Mouse (Mus musculus) heart, postnatal 0 days (tissue): ENCODE measurements around the gene Trio. TPM values are rescaled to one million over a fixed set of nuclear protein-coding genes. Genes with fewer than 3 reads are reported as not detected.

Experiments used
- ATAC-seq: fragments of 200-750 bp; cut with Nextera tagmentation; 2 replicates; pipeline ENCODE4 v1.8.0; 2017; ENCODE audit warnings: low read depth, moderate number of reproducible peaks, moderate library complexity; ENCODE audit not compliant: insufficient read depth
- DNase-seq: peaks from one replicate; pipeline ENCODE4 v3.0.0-alpha.2; 2016; ENCODE audit warnings: low spot score
- H3K27ac ChIP-seq: fragments of 300-500 bp; sonication (generic); 2 replicates; pipeline ENCODE4 v1.5.1; 2014; ENCODE audit warnings: low read depth, mild to moderate bottlenecking
- H3K27me3 ChIP-seq: fragments of 300-500 bp; sonication (generic); 2 replicates; pipeline ENCODE4 v1.6.1; 2014; ENCODE audit warnings: low read length, mixed read lengths; ENCODE audit not compliant: control insufficient read depth, insufficient read depth
- H3K36me3 ChIP-seq: fragments of 300-500 bp; sonication (generic); replicated peaks from 2 replicates; pipeline ENCODE4 v1.6.1; 2014; ENCODE audit warnings: low read length, mixed read lengths; ENCODE audit not compliant: control insufficient read depth, insufficient read depth
- H3K4me1 ChIP-seq: fragments of 300-500 bp; sonication (generic); 2 replicates; pipeline ENCODE4 v1.6.1; 2014; ENCODE audit warnings: antibody characterized with exemption; ENCODE audit not compliant: control insufficient read depth, insufficient read depth
- H3K4me2 ChIP-seq: fragments of 300-500 bp; sonication (generic); 2 replicates; pipeline ENCODE4 v1.6.1; 2014; ENCODE audit warnings: low read depth, mild to moderate bottlenecking, low read length, moderate library complexity
- H3K4me3 ChIP-seq: fragments of 300-500 bp; sonication (generic); 2 replicates; pipeline ENCODE4 v1.5.1; 2014; ENCODE audit warnings: low read depth, low read length
- H3K9ac ChIP-seq: fragments of 300-500 bp; sonication (generic); replicated peaks from 2 replicates; pipeline ENCODE4 v1.6.1; 2014; ENCODE audit warnings: low read depth, low read length, mixed read lengths
- H3K9me3 ChIP-seq: fragments of 300-500 bp; sonication (generic); replicated peaks from 2 replicates; pipeline ENCODE4 v1.6.1; 2016; ENCODE audit warnings: low read length; ENCODE audit not compliant: control insufficient read depth
- CTCF ChIP-seq: IDR thresholded peaks from 2 replicates; pipeline ENCODE4 v1.5.1; 2016; ENCODE audit warnings: antibody characterized with exemption, control low read depth, low read depth
- EP300 ChIP-seq: IDR thresholded peaks from 2 replicates; pipeline ENCODE4 v1.6.1; 2016; ENCODE audit warnings: antibody characterized with exemption, low read depth
- WGBS: fragments of 180-500 bp; shearing (Covaris S2); extraction: QIAGEN DNeasy Blood & Tissue Kit; methylation state at CpG from one replicate; pipeline ENCODE4 v1.1.7; 2014; 5-methylcytosine and 5-hydroxymethylcytosine counted together
- polyA plus RNA-seq: library from polyadenylated mRNA; unstranded; fragments of >200 nt; fragmentation: Nextera tagmentation; extraction: Ambion mirVana; gene quantifications from 2 replicates; pipeline ENCODE4 v1.2.1, GENCODE M21; 2015
- total RNA-seq: library from RNA; depleted of rRNA; stranded (reverse); fragments of >200 nt; gene quantifications from 2 replicates; pipeline ENCODE4 v1.2.3, GENCODE M21; 2014; ENCODE audit warnings: low replicate concordance

The Trio gene
- total and polyA plus RNA-seq, 2 experiments from 2014 or later: 10.1 to 77.2 TPM

DNA sequence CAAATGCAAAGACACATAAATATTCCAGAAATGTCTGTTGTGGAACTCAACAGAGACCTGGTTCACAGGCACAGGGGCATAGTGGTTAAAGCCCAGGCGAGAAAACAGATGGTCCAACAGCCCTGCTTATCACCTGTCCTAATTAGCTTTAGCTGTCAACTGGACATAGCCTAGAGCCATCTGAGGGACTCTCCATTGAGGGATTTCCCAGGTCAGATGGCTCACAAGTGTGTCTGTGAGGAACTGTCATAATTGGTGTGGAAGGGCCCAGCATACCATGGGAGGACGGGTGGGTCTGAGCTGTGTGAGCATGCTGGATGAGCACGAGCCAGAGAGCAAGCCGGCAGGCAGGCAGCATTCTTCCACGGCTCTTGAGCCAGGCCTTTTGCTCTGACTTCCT is 118.0 kb downstream of the Trio start:
- TF ChIP-seq CTCF: no peak
- no peak for TF ChIP-seq EP300
- no peak overlapping the region for H3K9ac ChIP-seq
- peaks cover 18% of the 10 kb centered on the region for H3K4me1 ChIP-seq
- ATAC-seq (no peak), DNase-seq (no peak)
- no peaks in the 10 kb centered on the region for H3K27me3 ChIP-seq
- H3K4me2 ChIP-seq: no peak overlapping the region
- H3K27ac ChIP-seq: no peak overlapping the region
- no peaks in the 10 kb centered on the region for H3K9me3 ChIP-seq
- peaks cover 20% of the 10 kb centered on the region for H3K36me3 ChIP-seq
- 32% methylated on average over 5 of the region's 5 CpGs for WGBS
- H3K4me3 ChIP-seq: no peak overlapping the region

DNA sequence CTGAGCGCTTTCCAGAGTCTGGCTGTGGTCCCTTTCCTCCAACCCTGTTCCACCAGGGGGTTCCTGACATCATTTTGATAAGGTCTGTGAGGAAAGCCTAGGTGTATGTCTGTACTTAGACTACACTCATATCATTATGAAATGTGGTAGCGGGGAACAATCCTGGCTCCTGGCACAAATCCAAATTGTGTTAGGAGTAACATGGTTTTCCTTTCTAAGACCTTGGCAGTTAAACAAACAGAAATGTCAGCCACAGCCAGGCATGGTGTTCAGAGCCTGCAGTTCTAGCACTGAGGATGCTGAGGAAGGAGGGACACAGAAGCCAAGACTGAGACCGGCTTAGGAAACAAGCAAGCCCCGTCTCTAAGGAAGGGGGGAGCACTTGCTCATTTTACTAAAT is 119.2 kb downstream of the Trio start:
- Histone ChIP-seq H3K27ac (peak overlapping the region; percentile 20; the same call in 1 of the 2 replicates), H3K36me3 (peaks cover 25% of the 10 kb centered on the region), H3K9ac (no peak overlapping the region), H3K4me2 (no peak overlapping the region), H3K4me1 (peaks cover 18% of the 10 kb centered on the region), H3K27me3 (no peaks in the 10 kb centered on the region), H3K4me3 (no peak overlapping the region), H3K9me3 (no peaks in the 10 kb centered on the region)
- ATAC-seq: no peak
- 29% methylated on average over 4 of the region's 4 CpGs for WGBS
- TF ChIP-seq CTCF (no peak), EP300 (no peak)
- no peak for DNase-seq

DNA sequence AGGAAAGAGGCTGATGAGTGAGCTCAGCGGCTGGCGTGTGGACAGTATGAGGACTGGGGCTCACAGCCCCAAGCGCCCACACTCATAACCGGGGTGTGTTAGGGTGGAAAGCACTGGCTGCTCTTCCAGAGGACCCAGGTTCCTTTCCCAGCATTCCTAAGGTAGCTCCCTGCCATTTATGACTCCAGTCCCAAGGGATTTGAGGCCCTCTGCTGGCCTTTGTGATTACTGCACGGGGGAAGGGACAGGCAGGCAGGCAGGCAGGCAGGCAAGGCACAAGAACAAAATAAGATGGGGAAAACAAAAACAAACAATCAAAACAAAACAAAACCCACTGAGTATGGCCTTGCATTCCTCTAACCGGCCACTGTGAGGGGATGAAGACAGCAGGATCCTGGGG is 120.3 kb downstream of the Trio start:
- peaks cover 33% of the 10 kb centered on the region for H3K36me3 ChIP-seq
- peak overlapping the region; percentile 37 for H3K4me2 ChIP-seq
- H3K27ac ChIP-seq: peak overlapping the region; percentile 30; the same call in 1 of the 2 replicates
- WGBS: 40% methylated on average over 6 of the region's 6 CpGs
- no peak for DNase-seq
- ATAC-seq: peak; percentile 47
- H3K4me3 ChIP-seq: no peak overlapping the region
- TF ChIP-seq EP300: no peak
- peak; percentile 87 for TF ChIP-seq CTCF
- H3K9ac ChIP-seq: no peak overlapping the region
- H3K27me3 ChIP-seq: no peaks in the 10 kb centered on the region
- peaks cover 18% of the 10 kb centered on the region for H3K4me1 ChIP-seq
- no peaks in the 10 kb centered on the region for H3K9me3 ChIP-seq

GRCm38 (mm10) chr15:27904346-27905005 is 121.2 kb downstream of the Trio start:
- peak overlapping the region; percentile 37; the same call in 1 of the 2 replicates for H3K4me2 ChIP-seq
- ATAC-seq: 0 out of 2 replicates have a peak, but pooled peaks have one; percentile 11
- H3K27me3 ChIP-seq: no peaks in the 10 kb centered on the region
- H3K9me3 ChIP-seq: no peaks in the 10 kb centered on the region
- no peak overlapping the region for H3K4me3 ChIP-seq
- TF ChIP-seq EP300: no peak
- no peak for TF ChIP-seq CTCF
- no peak overlapping the region for H3K9ac ChIP-seq
- no peak for DNase-seq
- H3K4me1 ChIP-seq: peaks cover 26% of the 10 kb centered on the region
- H3K27ac ChIP-seq: no peak overlapping the region; the same call in 1 of the 2 replicates
- WGBS: 52% methylated on average over 16 of the region's 16 CpGs
- peaks cover 37% of the 10 kb centered on the region for H3K36me3 ChIP-seq

GRCm38 (mm10) chr15:27901200-27901599 is 124.4 kb downstream of the Trio start:
- H3K9ac ChIP-seq: no peak overlapping the region
- DNase-seq (no peak), ATAC-seq (no peak)
- whole genome bisulfite sequencing: 90% methylated on average over 15 of the region's 15 CpGs
- no peak overlapping the region for H3K27ac ChIP-seq
- H3K27me3 ChIP-seq: no peaks in the 10 kb centered on the region
- TF ChIP-seq CTCF (no peak), EP300 (no peak)
- H3K4me1 ChIP-seq: peaks cover 31% of the 10 kb centered on the region
- peaks cover 53% of the 10 kb centered on the region for H3K36me3 ChIP-seq
- H3K9me3 ChIP-seq: no peaks in the 10 kb centered on the region
- H3K4me3 ChIP-seq: no peak overlapping the region
- H3K4me2 ChIP-seq: no peak overlapping the region
